Mouse (Mus musculus) CH12.LX (cell line): ENCODE data around the gene Thsd4. TPM values are rescaled to one million over a fixed set of nuclear protein-coding genes. Genes with fewer than 3 reads are reported as not detected.
A peak's percentile ranks its signal among the peaks of the same experiment; 100 is the strongest.

Experiments
- DNase-seq: peaks from one replicate; pipeline ENCODE4 v3.0.0-alpha.2; 2013; ENCODE audit errors: extremely low read depth
- H3K27ac ChIP-seq: 2 replicates; pipeline ENCODE4 v1.5.1; 2012; ENCODE audit warnings: low read depth, mild to moderate bottlenecking, control low read depth, moderate library complexity; ENCODE audit not compliant: insufficient read depth
- H3K27me3 ChIP-seq: replicated peaks from 2 replicates; pipeline ENCODE3; 2012; ENCODE audit warnings: inconsistent platforms
- H3K36me3 ChIP-seq, 2 experiments: replicated peaks in 1 of 2; 2 replicates each; pipeline versions ENCODE3 to v1.6.1; 2012; ENCODE audit warnings: inconsistent platforms in 1 of 2, low read length in 1 of 2, mild to moderate bottlenecking in 1 of 2, mixed read lengths in 1 of 2, moderate library complexity in 1 of 2; ENCODE audit not compliant: control insufficient read depth in 1 of 2, insufficient read depth in 1 of 2
- H3K4me1 ChIP-seq, 2 experiments: 2 replicates each; pipeline ENCODE4 v1.6.1; 2012; ENCODE audit warnings: inconsistent platforms in 1 of 2, moderate library complexity in 1 of 2; ENCODE audit not compliant: insufficient read depth in 2 of 2, control insufficient read depth in 1 of 2
- H3K4me2 ChIP-seq: 2 replicates; pipeline ENCODE4 v1.6.1; 2012; ENCODE audit warnings: low read depth, mild to moderate bottlenecking, control low read depth; ENCODE audit not compliant: poor library complexity, insufficient read depth, severe bottlenecking
- H3K4me3 ChIP-seq, 3 experiments: fragments of 150-350 bp in 1 of 3; sonication (generic) in 1 of 3; replicated peaks in 1 of 3; 2 replicates each; pipeline versions ENCODE3 to v1.5.1; 2011 to 2012; ENCODE audit warnings: low read depth in 2 of 3, low read length in 2 of 3, mild to moderate bottlenecking in 2 of 3, moderate library complexity in 2 of 3, control low read depth in 1 of 3, improper control_type of control experiment in 1 of 3, inconsistent platforms in 1 of 3, mixed read lengths in 1 of 3; ENCODE audit not compliant: poor library complexity in 1 of 3
- H3K79me2 ChIP-seq: replicated peaks from 2 replicates; pipeline ENCODE4 v1.6.1; 2012; ENCODE audit warnings: mild to moderate bottlenecking, moderate library complexity; ENCODE audit not compliant: control insufficient read depth, poor library complexity, insufficient read depth, severe bottlenecking; ENCODE audit errors: extremely low read depth
- H3K9ac ChIP-seq: 2 replicates; pipeline ENCODE4 v1.6.1; 2012; ENCODE audit warnings: low read depth, mild to moderate bottlenecking, control low read depth, moderate library complexity; ENCODE audit not compliant: insufficient read depth
- H3K9me3 ChIP-seq: replicated peaks from 2 replicates; pipeline ENCODE3; 2012; ENCODE audit warnings: low read length, inconsistent platforms, mixed read lengths
- CHD1 ChIP-seq: IDR thresholded peaks from 2 replicates; pipeline ENCODE4 v1.6.1; 2012; ENCODE audit warnings: low read depth, low read length, improper control_type of control experiment, inconsistent platforms
- CTCF ChIP-seq, 2 experiments: IDR thresholded peaks in 1 of 2; conservative IDR thresholded peaks in 1 of 2; 2 replicates each; pipeline ENCODE4 v1.5.1; 2011 to 2012; ENCODE audit warnings: low read depth in 2 of 2, low read length in 2 of 2, improper control_type of control experiment in 1 of 2, inconsistent platforms in 1 of 2, mild to moderate bottlenecking in 1 of 2, moderate library complexity in 1 of 2
- E2F4 ChIP-seq: IDR thresholded peaks from 2 replicates; pipeline ENCODE4 v1.6.1; 2011; ENCODE audit warnings: low read depth, low read length, improper control_type of control experiment; ENCODE audit not compliant: insufficient replicate concordance
- GABPA ChIP-seq: IDR thresholded peaks from 2 replicates; pipeline ENCODE4 v1.6.1; 2012; ENCODE audit warnings: low read depth, low read length, improper control_type of control experiment, inconsistent platforms; ENCODE audit not compliant: insufficient replicate concordance
- JUND ChIP-seq: conservative IDR thresholded peaks from 2 replicates; pipeline ENCODE4 v1.6.1; 2011; ENCODE audit warnings: low read depth, low read length, improper control_type of control experiment
- KAT2A ChIP-seq: IDR thresholded peaks from 2 replicates; pipeline ENCODE4 v1.6.1; 2012; ENCODE audit warnings: low read length, improper control_type of control experiment, inconsistent platforms; ENCODE audit not compliant: insufficient replicate concordance
- MAX ChIP-seq: IDR thresholded peaks from 2 replicates; pipeline ENCODE4 v1.6.1; 2011; ENCODE audit warnings: low read length, improper control_type of control experiment
- MAZ ChIP-seq: IDR thresholded peaks from 2 replicates; pipeline ENCODE4 v1.6.1; 2012; ENCODE audit warnings: low read depth, mild to moderate bottlenecking, inconsistent platforms, low read length, improper control_type of control experiment, moderate library complexity
- MXI1 ChIP-seq: IDR thresholded peaks from 2 replicates; pipeline ENCODE4 v1.6.1; 2011; ENCODE audit warnings: mild to moderate bottlenecking, low read depth, low read length, improper control_type of control experiment
- NELFE ChIP-seq: IDR thresholded peaks from 2 replicates; pipeline ENCODE4 v1.6.1; 2011; ENCODE audit warnings: low read depth, low read length, improper control_type of control experiment
- NRF1 ChIP-seq: IDR thresholded peaks from 2 replicates; pipeline ENCODE4 v1.6.1; 2014; ENCODE audit warnings: low read depth, mild to moderate bottlenecking, inconsistent platforms, low read length, improper control_type of control experiment, moderate library complexity
- POLR2A ChIP-seq: IDR thresholded peaks from 2 replicates; pipeline ENCODE4 v1.6.1; 2011; ENCODE audit warnings: low read depth, mild to moderate bottlenecking, improper control_type of control experiment, low read length
- POLR2AphosphoS2 ChIP-seq: IDR thresholded peaks from 2 replicates; pipeline ENCODE4 v1.6.1; 2011; ENCODE audit warnings: low read depth, low read length, improper control_type of control experiment
- RAD21 ChIP-seq: IDR thresholded peaks from 2 replicates; pipeline ENCODE4 v1.6.1; 2011; ENCODE audit warnings: low read depth, mild to moderate bottlenecking, low read length, improper control_type of control experiment, moderate library complexity
- RCOR1 ChIP-seq: conservative IDR thresholded peaks from 2 replicates; pipeline ENCODE4 v1.6.1; 2012; ENCODE audit warnings: low read depth, mild to moderate bottlenecking, inconsistent platforms, low read length, improper control_type of control experiment
- SIN3A ChIP-seq: IDR thresholded peaks from 2 replicates; pipeline ENCODE4 v1.6.1; 2012; ENCODE audit warnings: low read length, improper control_type of control experiment, inconsistent platforms
- SMC3 ChIP-seq: IDR thresholded peaks from 2 replicates; pipeline ENCODE4 v1.6.1; 2011; ENCODE audit warnings: low read depth, low read length, improper control_type of control experiment
- TBP ChIP-seq: conservative IDR thresholded peaks from 2 replicates; pipeline ENCODE4 v1.6.1; 2011; ENCODE audit warnings: low read depth, low read length, improper control_type of control experiment
- UBTF ChIP-seq: IDR thresholded peaks from 2 replicates; pipeline ENCODE4 v1.6.1; 2012; ENCODE audit warnings: low read depth, mild to moderate bottlenecking, inconsistent platforms, low read length, improper control_type of control experiment, moderate library complexity
- USF2 ChIP-seq: conservative IDR thresholded peaks from 2 replicates; pipeline ENCODE4 v1.6.1; 2011; ENCODE audit warnings: low read depth, low read length, improper control_type of control experiment
- ZKSCAN1 ChIP-seq: IDR thresholded peaks from 2 replicates; pipeline ENCODE4 v1.6.1; 2012; ENCODE audit warnings: low read depth, inconsistent platforms, low read length, improper control_type of control experiment, borderline replicate concordance
- dilution Hi-C: fragments of 300-500 bp; cut with MboI; formaldehyde crosslinking; loops from 2 replicates; pipeline ENCODE4 v1.14.3; 2020; ENCODE audit warnings: low sequenced_read_pairs; ENCODE audit not compliant: extremely low pct_unique_long_range_greater_than_20kb, extremely low pct_ligation_motif_present
- in situ Hi-C: fragments of 300-500 bp; cut with MboI; formaldehyde crosslinking; loops from 3 replicates; pipeline ENCODE4 v1.14.3; 2019; ENCODE audit warnings: low sequenced_read_pairs, low pct_ligation_motif_present, low pct_unique_long_range_greater_than_20kb, mixed read lengths
- polyA plus RNA-seq: library from polyadenylated mRNA; unstranded; fragments of >175 nt; gene quantifications from 2 replicates; pipeline ENCODE4 v1.2.1, GENCODE M21; 2012; ENCODE audit warnings: low read depth; ENCODE audit not compliant: insufficient read length
- total RNA-seq, 2 experiments: library from RNA; depleted of rRNA; stranded (reverse); fragments of 300-350 nt in 1 of 2; fragments of >200 nt in 1 of 2; gene quantifications; 2 replicates each; pipeline ENCODE4 v1.2.3; 2012 to 2014

The Thsd4 gene
- total and polyA plus RNA-seq, 3 experiments, result not detected

DNA sequence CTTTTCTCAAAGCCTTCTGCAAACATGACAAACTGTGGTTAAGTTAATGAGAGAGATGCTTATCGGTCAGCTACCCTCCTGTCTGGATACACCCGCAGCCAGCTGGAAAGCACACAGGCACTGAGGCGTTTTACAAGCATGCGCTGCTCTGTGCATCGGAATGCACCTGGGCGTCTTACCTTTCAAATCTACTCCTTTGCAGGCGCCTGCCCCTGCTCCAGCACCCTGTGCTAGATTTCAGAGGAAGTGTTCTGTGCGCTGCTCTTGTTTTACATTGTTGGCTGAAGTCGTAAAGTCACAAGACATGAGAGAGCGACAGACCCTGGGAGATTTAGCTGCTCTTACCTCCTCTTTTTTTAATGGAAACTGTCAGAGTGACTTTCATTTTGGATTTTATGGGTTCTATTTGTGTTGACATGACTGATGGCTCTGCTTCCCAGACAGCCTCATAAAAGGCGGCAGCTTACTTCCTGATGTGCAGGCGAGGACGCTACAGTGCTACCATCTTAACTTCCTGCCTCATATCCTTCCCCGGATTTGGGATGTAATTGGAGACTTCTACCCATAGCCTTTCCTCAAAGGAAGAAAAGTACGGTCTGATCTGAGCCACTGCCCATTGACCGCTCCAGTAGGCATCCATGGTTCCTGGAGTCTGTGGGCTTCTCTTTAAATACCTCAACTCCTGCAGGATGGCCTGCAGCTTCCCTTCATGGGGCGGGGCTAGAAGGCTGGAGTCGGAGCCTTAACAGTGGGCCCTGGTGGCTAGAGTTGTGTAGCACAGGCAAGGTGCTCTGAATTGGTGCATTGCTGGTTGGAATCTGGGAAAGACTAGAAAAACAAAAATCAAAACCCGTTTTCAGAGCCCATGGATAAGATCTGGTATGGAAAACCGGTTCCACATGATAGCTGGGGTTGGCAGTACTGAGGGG lies 40.9 kb upstream of the Thsd4 start:
- no peak overlapping the region for H3K27ac ChIP-seq
- H3K4me2 ChIP-seq, result no peak overlapping the region
- H3K79me2 ChIP-seq, result no peaks in the 10 kb centered on the region
- H3K27me3 ChIP-seq, result no peaks in the 10 kb centered on the region
- peaks cover 0 to 8% of the 10 kb centered on the region in 2 experiments; a peak in 2 of 4 replicates for H3K4me1 ChIP-seq
- TF ChIP-seq SMC3, result peak; percentile 25; the same call in 1 of the 2 replicates
- no peak for TF ChIP-seq USF2
- TF ChIP-seq RAD21, result peak; percentile 7
- TF ChIP-seq CTCF (conservative IDR thresholded peaks at IDR 0.05 in 1 of 2, IDR thresholded peaks at IDR 0.05 in 1 of 2; ENCODE audit: low read depth in 2 of 2, low read length in 2 of 2), result peak in 1 of 2 experiments; percentile 48; a peak in 2 of 4 replicates
- TF ChIP-seq, all 38 proteins: peak for 3
- dilution Hi-C loops, result no loop called here
- no peaks in the 10 kb centered on the region for H3K9me3 ChIP-seq
- in situ Hi-C loops, result no loop called here
- DNase-seq, result peak; percentile 5
- H3K4me3 ChIP-seq, result no peak overlapping the region
- H3K9ac ChIP-seq, result no peak overlapping the region
- H3K36me3 ChIP-seq, result no peaks in the 10 kb centered on the region

DNA sequence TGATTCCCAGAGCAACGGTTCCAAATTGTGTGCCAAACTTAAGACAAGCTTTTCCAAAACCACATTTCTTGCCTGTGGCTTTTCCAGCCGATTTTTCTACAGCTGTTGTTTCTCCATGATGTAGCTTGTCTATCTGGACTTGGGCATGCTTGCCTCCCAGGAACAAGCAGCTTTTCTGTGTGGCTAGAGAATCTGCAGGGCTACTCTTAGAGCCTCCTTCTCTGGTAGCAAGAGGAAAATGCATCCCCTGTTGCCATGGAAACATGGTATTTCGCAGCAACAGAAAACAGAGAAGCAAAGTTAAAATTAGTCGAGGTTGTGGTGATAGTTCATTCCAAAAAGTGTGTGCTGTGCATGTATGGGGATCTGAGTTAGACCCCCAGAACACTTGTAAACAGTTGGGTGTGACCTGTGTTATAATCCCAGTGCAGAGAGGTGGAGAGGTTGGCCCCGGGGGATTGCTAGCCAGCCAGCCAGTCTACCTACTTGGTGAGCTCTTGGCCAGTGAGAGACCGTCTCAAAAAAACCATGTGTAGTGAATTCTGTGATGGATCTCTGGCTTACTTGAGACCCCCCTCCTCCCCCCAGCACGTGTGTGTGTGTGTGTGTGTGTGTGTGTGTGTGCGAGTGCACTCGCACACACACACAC lies 39.9 kb upstream of the Thsd4 start:
- Histone ChIP-seq H3K9ac (no peak overlapping the region), H3K4me2 (no peak overlapping the region), H3K9me3 (no peaks in the 10 kb centered on the region), H3K36me3 (no peaks in the 10 kb centered on the region), H3K27me3 (no peaks in the 10 kb centered on the region), H3K4me1 (peaks cover 0 to 8% of the 10 kb centered on the region in 2 experiments; a peak in 2 of 4 replicates), H3K27ac (no peak overlapping the region), H3K4me3 (no peak overlapping the region), H3K79me2 (no peaks in the 10 kb centered on the region)
- peak; percentile 6 for DNase-seq
- TF ChIP-seq GABPA, result no peak
- TF ChIP-seq POLR2A, result no peak
- no peak for TF ChIP-seq USF2
- TF ChIP-seq CHD1, result no peak
- no peak for TF ChIP-seq MAZ
- no peak for TF ChIP-seq RAD21
- no peak for TF ChIP-seq SIN3A
- TF ChIP-seq SMC3, result no peak
- no peak for TF ChIP-seq KAT2A
- TF ChIP-seq NRF1, result no peak
- TF ChIP-seq POLR2AphosphoS2, result no peak
- no peak for TF ChIP-seq NELFE
- no peak for TF ChIP-seq MXI1
- TF ChIP-seq ZKSCAN1, result no peak
- no peak for TF ChIP-seq MAX
- no peak for TF ChIP-seq UBTF
- TF ChIP-seq TBP, result no peak
- TF ChIP-seq RCOR1, result no peak
- no peak for TF ChIP-seq JUND
- no peak for TF ChIP-seq E2F4
- dilution Hi-C loops (no loop called here), in situ Hi-C loops (no loop called here)
